Mouse (Mus musculus): Measurements from ENCODE around the gene Chrdl2.
"Not testable (repeated sequence)": the region's sequence is repeated elsewhere in the genome, so short reads cannot be mapped to it uniquely, and the experiment has no call there.

Gene Chrdl2

GRCm38 (mm10) chr7:100034815-100035463 is 29.0 kb downstream of the Chrdl2 start:
- no peak for DNase-seq (ENCODE audit: inconsistent ontology term)

- DNase-seq (ENCODE audit: inconsistent ontology term) = no peak
These were observed 30.1 kb downstream of the Chrdl2 start for GRCm38 (mm10) chr7:100036050-100036449.

GRCm38 (mm10) chr7:100036495-100036894 is 30.5 kb downstream of the Chrdl2 start:
- DNase-seq (ENCODE audit: inconsistent ontology term) = no peak

DNA sequence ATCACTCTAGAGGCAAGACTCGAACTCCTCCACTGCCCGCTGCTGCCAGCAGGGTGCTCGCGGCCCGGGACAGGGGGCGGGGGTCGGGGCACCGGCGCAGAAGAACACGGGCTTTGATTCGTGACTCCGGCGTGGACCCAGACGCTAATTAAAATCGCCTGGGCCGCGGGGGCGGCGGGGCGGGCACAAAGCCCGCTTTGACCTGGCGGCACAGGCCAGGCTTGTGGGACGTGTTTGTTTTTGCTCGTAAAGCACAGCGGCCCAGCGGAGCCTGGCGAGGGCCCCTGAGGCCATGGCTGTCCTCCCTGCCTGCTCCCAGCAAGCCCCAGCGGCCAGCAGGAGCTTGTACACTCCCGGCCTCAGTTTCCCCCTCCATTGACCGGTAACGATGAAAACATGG is 36.1 kb downstream of the Chrdl2 start:
- DNase-seq (ENCODE audit: inconsistent ontology term) = peak; percentile 62

DNA sequence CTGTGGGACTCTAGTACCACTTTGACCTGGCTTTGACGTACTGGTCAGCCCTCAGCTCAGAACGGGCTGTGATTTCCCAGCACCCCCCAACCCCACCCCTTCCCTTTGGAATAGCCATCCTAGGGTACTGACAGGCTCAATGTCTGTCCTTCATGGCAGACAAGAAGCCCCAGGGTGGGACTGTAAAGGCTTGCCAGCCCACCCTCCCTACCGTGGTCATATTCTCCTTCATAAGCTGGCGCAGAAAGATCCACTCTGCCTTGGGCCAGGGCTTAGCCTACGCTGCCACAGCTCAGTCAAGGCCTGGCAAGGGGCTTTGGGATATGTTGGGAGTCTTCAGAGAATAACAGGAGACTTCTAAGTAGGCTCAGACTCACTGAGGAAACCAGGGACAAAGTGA is 37.1 kb downstream of the Chrdl2 start:
- DNase-seq (ENCODE audit: inconsistent ontology term) = no peak

DNA sequence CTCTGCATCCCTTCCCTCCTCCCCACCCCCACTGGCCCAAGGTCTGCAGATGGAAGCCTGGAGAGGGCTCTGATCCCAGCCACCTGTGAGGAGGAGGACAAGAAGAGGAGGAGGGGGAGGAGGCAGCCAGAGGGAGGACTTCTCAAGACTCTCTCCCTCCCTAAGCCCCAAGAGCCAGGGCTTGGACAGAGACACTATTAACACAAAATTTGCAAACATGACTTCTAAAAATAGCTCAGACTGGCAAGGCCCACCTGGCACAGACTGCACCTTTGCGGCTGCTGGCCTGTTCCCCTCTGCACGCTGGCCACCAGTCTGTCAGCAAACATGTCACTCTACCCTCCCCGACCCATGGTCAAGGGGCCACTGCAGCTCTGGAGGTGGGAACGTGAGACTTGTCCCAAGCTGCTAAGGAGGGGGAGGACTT is 37.6 kb downstream of the Chrdl2 start:
- no peak for DNase-seq (ENCODE audit: inconsistent ontology term)

DNA sequence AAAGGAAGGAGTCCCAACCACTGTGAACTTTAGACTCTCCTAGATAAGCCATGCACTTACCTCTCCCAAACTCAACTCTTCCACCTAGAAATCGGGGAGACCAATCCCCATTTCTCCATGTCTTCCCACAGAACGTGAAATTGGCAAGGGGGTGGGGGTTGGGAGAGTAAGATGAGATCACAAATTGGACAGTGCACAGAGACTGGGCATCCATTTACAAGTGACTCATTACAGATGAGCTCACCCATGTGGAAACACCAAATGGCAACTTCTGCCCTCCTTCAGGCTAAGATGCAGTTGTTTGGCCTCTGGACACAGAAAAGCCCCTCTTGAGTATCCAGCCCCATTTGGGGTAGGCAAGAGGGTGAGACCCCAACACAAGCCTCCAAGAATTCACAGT is 40.5 kb downstream of the Chrdl2 start:
- peak; percentile 82 for DNase-seq (ENCODE audit: inconsistent ontology term)

- DNase-seq (ENCODE audit: inconsistent ontology term) = no peak
These were observed 45.9 kb downstream of the Chrdl2 start for GRCm38 (mm10) chr7:100051904-100052303.

GRCm38 (mm10) chr7:100052991-100053390 is 47.0 kb downstream of the Chrdl2 start:
- DNase-seq (ENCODE audit: inconsistent ontology term) = not testable (repeated sequence)

DNA sequence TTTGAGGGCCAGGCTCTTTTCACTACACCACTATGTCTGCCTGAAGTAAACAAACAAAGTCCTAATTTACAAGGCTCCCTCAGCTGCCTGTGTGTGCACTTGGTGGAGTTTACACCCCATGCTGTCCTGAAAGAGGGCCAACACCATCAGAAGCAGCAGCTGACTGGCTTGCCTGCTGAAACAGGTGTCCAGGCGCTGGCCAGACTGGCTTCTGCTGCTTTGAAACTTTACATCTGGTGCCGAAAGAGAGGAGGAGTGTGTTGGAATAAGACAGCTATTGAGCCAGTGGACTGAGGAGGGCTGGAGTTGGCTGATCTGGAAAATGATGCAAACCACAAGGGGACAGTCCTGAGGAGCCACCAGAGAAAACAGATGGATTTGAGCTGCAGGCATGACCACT is 68.0 kb downstream of the Chrdl2 start:
- no peak for DNase-seq (ENCODE audit: inconsistent ontology term)

DNA sequence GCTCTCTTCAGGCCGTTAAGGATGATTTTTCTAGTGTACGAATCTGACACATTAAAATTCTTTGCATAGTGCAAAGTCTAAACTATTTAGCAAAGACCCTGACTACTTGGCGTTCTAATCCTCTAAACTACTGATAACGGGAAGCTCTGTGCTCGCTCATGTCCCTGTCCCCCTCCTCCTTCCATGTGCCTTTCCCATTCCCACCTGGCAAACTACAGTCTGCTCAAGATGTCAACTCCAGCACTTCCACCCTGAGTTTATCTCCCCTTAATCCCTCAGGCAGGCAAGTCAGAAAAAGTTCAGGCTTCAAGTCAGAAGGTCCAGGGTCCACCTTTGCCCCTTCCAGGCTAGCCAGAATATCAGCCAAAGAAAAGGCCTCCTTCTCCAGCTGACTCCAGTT is 70.3 kb downstream of the Chrdl2 start:
- no peak for DNase-seq (ENCODE audit: inconsistent ontology term)

GRCm38 (mm10) chr7:100077071-100077470 is 71.1 kb downstream of the Chrdl2 start:
- no peak for DNase-seq (ENCODE audit: inconsistent ontology term)

DNA sequence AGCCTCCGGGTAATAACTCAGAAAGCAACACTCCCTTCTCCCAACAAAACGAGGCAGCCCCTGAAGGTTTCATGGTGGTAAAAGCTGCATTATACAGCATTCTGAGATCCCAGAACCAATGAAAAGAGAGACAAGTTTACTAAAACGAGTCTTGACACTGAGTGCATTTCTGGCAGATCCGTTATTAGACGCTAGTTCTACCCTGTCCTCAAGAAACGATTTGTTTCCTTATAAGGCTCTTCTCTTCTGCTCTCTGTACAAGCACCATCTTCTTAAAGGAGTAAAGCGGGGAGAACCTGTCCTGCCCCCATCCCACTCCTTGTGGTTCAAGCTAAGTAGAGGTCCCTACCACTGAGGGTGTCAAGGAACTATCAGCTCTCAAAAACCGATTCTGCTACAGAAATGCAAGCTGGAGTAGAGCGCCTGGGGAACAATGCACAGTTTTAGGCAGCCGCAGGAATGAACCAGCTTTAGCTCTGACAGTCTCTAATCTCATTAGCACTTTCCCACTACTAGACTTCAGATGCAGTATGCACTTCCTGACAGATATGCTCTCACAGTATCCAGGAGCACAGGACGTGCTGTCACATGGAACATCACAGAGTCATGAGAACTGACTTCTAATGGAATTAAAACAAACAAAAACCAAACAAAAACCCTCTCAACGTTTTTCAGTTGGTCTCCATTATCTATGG is 74.3 kb downstream of the Chrdl2 start:
- DNase-seq (ENCODE audit: inconsistent ontology term) = no peak

GRCm38 (mm10) chr7:100082836-100083235 is 76.9 kb downstream of the Chrdl2 start:
- no peak for DNase-seq (ENCODE audit: inconsistent ontology term)

- no peak for DNase-seq (ENCODE audit: inconsistent ontology term)
These were observed 77.8 kb downstream of the Chrdl2 start for GRCm38 (mm10) chr7:100083812-100084211.
